Mouse (Mus musculus): ENCODE measurements around the gene Lrrn4cl.
A peak's percentile ranks its signal among the peaks of the same experiment; 100 is the strongest.
"Not testable (repeated sequence)": the region's sequence is repeated elsewhere in the genome, so short reads cannot be mapped to it uniquely, and the experiment has no call there.

The Lrrn4cl gene

GRCm38 (mm10) chr19:8880311-8881033 is 29.9 kb downstream of the Lrrn4cl start, which contains the start of gene Uqcc3:
TSS of gene Uqcc3 (minus strand) at chr19:8880923.
- peak; percentile 88 to 92 for DNase-seq (ENCODE audit: low spot score in 2 of 2)

GRCm38 (mm10) chr19:8881034-8881392 is 30.4 kb downstream of the Lrrn4cl start:
- no peak for DNase-seq (ENCODE audit: low spot score in 2 of 2)

DNA sequence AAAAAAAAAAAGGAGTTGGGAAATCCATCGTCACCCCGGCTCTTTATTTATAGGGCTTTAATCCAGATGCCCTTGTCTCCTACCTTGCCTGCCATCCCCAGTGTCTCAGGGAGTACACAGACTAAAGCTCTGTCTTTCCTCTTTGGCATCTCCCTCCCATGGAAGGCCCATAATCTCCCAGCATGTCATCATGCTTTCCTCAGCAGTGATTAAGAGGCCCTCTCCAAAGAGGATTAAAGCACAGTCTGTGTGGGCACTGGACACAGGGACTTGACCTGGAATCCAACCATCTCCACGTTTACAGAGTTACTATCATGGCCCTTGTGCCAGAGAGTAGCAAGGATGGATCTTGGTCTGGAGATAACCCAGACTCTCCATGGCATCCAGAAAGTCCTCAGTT is 33.0 kb downstream of the Lrrn4cl start, which contains the start of the genes Lbhd1 and Gm49403:
Gene Lbhd1 (plus strand): TSS at position 117 of the 400 bp plus-strand sequence.
Gene Gm49403 (plus strand): TSS at position 315 of the 400 bp plus-strand sequence.
- no peak for DNase-seq (ENCODE audit: low spot score in 2 of 2)

GRCm38 (mm10) chr19:8886916-8887584 is 36.5 kb downstream of the Lrrn4cl start:
- DNase-seq (ENCODE audit: low spot score in 2 of 2): no peak

DNA sequence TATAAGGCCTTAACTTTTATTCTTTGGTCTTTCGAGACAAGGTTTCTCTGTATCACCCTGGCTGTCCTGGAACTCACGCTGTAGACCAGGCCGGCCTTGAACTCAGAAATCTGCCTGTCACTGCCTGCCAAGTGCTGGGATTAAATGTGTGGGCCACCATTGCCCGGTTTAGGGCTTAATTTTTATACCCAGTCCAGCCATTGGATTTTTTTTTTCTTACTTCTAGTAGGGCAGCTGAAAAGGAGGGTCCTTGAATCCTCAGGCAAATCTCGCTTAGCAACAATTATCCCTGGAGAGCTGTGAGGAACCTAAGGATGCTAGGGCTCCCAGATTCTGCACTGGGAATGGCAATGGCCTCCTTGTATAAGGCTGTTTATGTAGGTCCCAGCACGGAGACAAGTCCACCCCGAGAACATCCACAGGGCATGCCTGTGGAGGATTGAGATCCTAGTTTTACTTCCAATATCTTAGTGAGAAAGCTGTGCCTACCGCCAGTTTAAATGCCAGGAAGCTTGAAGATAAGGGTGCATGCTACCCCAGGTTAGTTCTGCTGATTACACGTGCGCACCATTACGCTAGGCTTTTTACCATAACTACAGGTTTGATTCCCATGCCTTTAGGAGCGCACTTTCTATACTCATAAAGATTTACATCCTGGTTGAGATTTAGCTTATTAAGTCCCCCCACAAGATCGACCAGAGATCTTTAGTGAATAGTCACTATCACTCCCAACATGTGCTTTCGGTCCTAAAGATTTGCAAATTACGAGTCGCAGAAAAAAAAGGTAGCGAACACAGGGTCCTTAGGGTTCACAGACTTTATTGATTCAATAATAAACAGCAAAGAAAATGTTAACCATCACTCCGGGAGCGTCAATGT is 37.3 kb downstream of the Lrrn4cl start:
- no peak for DNase-seq (ENCODE audit: low spot score in 2 of 2)

- DNase-seq (ENCODE audit: low spot score in 2 of 2): peak; percentile 91 to 93
Observed at GRCm38 (mm10) chr19:8888511-8889385, 38.2 kb downstream of the Lrrn4cl start, which contains the start of the genes 1810009A15Rik and Gm49416. TSS of gene 1810009A15Rik (plus strand) at chr19:8888853. TSS of gene Gm49416 (plus strand) at chr19:8888926.

GRCm38 (mm10) chr19:8892829-8893766 is 42.5 kb downstream of the Lrrn4cl start, which contains the start of gene Ints5:
TSS of gene Ints5 (plus strand) at chr19:8893005.
- peak; percentile 75 to 85 for DNase-seq (ENCODE audit: low spot score in 2 of 2)

GRCm38 (mm10) chr19:8895397-8895960 is 44.9 kb downstream of the Lrrn4cl start:
- no peak for DNase-seq (ENCODE audit: low spot score in 2 of 2)

- not testable (repeated sequence) for DNase-seq (ENCODE audit: low spot score in 2 of 2)
Observed at GRCm38 (mm10) chr19:8896231-8896630, 45.7 kb downstream of the Lrrn4cl start.

DNA sequence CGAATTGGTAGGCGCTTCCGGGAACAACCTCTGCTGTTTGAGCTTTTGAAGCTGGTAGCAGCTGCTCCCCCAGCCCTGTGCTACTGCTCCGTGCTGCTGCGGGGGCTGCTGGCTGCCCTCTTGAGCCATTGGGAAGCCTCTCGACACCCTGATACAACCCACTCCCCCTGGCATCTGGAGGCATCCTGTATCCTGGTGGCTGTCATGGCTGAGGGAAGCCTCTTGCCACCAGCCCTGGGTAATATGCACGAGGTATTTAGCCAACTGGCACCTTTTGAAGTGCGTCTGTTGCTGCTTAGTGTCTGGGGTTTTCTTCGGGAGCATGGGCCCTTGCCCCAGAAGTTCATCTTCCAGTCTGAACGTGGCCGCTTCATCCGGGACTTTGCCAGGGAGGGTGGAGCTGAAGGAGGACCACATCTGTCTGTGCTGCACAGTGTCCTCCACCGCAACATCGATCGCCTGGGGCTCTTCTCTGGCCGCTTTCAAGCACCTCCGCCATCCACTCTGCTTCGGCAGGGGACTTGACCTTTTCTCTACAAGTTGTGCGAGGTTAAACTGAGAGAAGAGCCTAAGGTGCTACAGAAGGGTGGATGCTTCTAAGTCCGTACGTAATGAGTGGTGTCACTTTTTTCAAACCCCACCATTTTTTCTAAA is 46.8 kb downstream of the Lrrn4cl start:
- not testable (repeated sequence) for DNase-seq (ENCODE audit: low spot score in 2 of 2)

DNA sequence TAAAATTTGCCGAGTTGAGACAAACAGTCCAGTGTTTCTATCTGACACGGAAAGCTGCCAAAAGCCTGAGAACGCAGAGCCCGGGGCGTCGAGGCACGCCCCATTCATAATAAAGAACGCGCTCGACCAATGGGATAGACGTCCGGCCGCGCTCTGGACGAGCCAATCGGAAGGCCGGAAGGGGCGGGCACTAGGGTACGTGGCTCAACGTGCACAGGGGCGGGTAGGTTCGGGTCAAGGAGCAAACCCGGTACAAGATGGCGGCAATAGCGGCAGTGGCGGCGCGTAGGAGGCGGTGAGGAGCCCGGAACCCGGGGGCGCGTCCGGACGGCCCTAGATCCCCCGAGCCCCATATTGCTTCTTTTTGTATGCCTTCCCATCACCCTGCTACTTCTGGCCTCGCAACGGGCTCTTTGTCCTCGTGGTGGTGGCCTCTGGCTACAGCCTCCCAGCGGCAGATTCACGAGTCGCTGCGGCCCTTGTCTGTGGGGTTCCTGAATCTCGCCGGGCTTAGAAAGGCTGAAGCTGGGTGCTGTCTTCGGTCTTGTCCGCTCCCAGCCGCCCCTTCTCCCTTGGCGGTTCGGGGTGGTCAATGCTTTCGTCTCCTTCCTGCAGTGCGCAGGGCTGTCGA is 47.4 kb downstream of the Lrrn4cl start, which contains the start of gene Ganab:
Gene Ganab (plus strand): TSS at position 207 of the 631 bp plus-strand sequence.
- peak; percentile 89 to 92 for DNase-seq (ENCODE audit: low spot score in 2 of 2)

DNA sequence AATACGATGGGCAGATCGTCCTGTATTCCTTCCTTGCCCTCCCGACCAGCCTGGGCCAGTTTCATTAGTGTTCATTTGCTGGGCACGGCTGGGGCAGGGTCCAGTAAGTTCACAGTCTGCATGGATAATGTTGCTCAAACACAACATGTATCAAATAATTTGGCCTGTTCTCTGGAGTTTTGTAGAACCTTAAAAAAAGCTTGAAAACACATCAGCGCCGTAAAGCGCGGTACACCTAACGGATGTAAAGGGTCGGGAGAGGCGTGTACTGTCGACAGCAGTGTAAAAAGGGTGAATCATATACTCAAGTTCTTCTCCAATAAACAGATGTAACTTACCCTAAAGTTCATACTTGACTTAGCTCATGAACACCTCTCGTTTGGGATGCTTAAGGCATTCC is 48.0 kb downstream of the Lrrn4cl start:
- no peak for DNase-seq (ENCODE audit: low spot score in 2 of 2)

DNA sequence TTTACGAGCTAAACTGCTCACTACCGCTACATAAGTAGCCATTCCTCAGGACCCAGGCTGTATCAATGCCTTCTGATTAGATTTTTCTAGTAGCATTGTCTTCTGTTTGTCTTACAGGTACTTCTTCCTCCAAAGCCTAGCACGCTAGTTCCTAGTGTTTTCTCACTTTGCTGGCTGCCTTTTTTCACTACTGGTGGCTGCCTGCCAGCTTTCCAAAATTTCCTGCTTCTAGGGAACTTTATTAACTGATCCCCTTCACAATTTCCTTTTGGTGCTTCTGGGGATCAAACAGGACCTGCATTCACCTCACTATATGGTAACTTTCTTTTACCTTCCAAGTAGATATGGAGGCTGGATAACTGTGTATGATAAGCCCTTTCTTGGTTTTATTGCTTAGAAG is 48.5 kb downstream of the Lrrn4cl start:
- no peak for DNase-seq (ENCODE audit: low spot score in 2 of 2)

GRCm38 (mm10) chr19:8903412-8903811 is 52.8 kb downstream of the Lrrn4cl start:
- DNase-seq (ENCODE audit: low spot score in 2 of 2): no peak
